Mouse (Mus musculus): Measurements from ENCODE around the gene Mical3. TPM values are rescaled to one million over a fixed set of nuclear protein-coding genes. Genes with fewer than 3 reads are reported as not detected.

The Mical3 gene
- total RNA-seq, 1 experiment from 2014 or later: 65.9 TPM

- DNase-seq: no peak
Observed at GRCm38 (mm10) chr6:120901776-120902645, 228.8 kb downstream of the Mical3 start.

- DNase-seq: peak; percentile 33
Observed at GRCm38 (mm10) chr6:120898188-120898833, 232.5 kb downstream of the Mical3 start.

- DNase-seq: no peak
Observed at GRCm38 (mm10) chr6:120894524-120894923, 236.3 kb downstream of the Mical3 start.

GRCm38 (mm10) chr6:120894089-120894488 is 236.7 kb downstream of the Mical3 start:
- DNase-seq: no peak

GRCm38 (mm10) chr6:120886696-120887095 is 244.1 kb downstream of the Mical3 start:
- DNase-seq: no peak

- no peak for DNase-seq
Observed at GRCm38 (mm10) chr6:120884436-120884835, 246.4 kb downstream of the Mical3 start.

Other genes starting within 250 kb of the Mical3 start
- 6.5 and 8.4 TPM in 2 replicates for gene Bid, start 214.1 kb downstream of the Mical3 start, total RNA-seq (2021)
- gene Pex26, start 52.7 kb upstream of the Mical3 start, total RNA-seq (2021): 16.1 and 17.2 TPM in 2 replicates
- 5.3 and 8.0 TPM in 2 replicates for gene Tuba8, start 79.7 kb upstream of the Mical3 start, total RNA-seq (2021)
- gene Usp18, start 114.9 kb upstream of the Mical3 start, total RNA-seq (2021): 1.4 and 2.2 TPM in 2 replicates
- gene Slc6a13, start 169.2 kb upstream of the Mical3 start, total RNA-seq (2021): 1.4 and 2.3 TPM in 2 replicates
- 0.36 and 1.1 TPM in 2 replicates for gene Slc6a12, start 212.1 kb upstream of the Mical3 start, total RNA-seq (2021)

Data from adrenal gland, postnatal 25 days (tissue).